In the genomic region with DNA sequence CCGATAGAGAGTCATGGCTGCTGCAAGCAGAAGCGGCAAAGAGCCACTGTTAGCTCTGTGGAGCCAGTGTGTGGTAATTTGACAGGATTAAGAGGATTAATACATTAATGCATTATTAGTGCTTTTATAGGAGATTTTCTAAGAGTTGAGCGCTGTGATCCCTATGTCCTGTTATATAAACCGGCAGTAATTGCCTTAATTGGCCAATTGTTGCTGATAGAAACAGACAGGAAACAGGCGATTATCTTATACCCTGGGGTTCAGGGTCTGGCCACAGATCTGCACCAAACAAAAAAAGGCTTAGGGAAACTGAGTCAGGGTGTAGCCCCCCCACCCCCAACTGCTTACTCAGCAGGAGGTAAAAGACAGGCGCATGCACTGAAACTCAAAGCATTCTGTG, we compare ENCODE assay signal across 13 mouse cellular contexts.
"Had no signal": no experiment of that assay in that cellular context is flagged by ENCODE, and none has a peak within 500 bp of the region (broad histone marks: within the 10 kb centered on the region; RNA-seq: fewer than 3 reads in every experiment).

No protein-coding gene starts in this region.

- H3K4me2 ChIP-seq: kidney, embryonic 15.5 days; limb, embryonic 13.5 days; neural tube, embryonic 15.5 days had no signal

- DNase-seq: kidney, adult 2 months; kidney, postnatal 14 days; left cerebral cortex, postnatal 4 days; lung, adult 18-20 months; right cerebral cortex, postnatal 4 days; spleen, adult 18-20 months; thymus, adult 18-20 months; thymus, postnatal 14 days had no signal

- H3K4me3 ChIP-seq: kidney, embryonic 15.5 days; limb, embryonic 13.5 days; myocyte; neural tube, embryonic 15.5 days had no signal

- H3K4me1 ChIP-seq: kidney, embryonic 15.5 days; limb, embryonic 13.5 days; neural tube, embryonic 15.5 days had no signal

- H3K27ac ChIP-seq: kidney, embryonic 15.5 days; limb, embryonic 13.5 days; liver, embryonic 14.5 days; neural tube, embryonic 15.5 days had no signal

- H3K9ac ChIP-seq: kidney, embryonic 15.5 days; limb, embryonic 13.5 days; liver, embryonic 14.5 days; neural tube, embryonic 15.5 days had no signal

- H3K27me3 ChIP-seq: kidney, embryonic 15.5 days; limb, embryonic 13.5 days; neural tube, embryonic 15.5 days had no signal

- H3K36me3 ChIP-seq: kidney, embryonic 15.5 days; limb, embryonic 13.5 days; neural tube, embryonic 15.5 days had no signal

- H3K9me3 ChIP-seq: kidney, embryonic 15.5 days; limb, embryonic 13.5 days; neural tube, embryonic 15.5 days had no signal
